10 mouse cellular contexts compared by ENCODE assay signal in genomic region chr17:55445250-55446184, GRCm38 (mm10). TPM values are rescaled to one million over a fixed set of nuclear protein-coding genes. Genes with fewer than 3 reads are reported as not detected.
DNase-seq lines count a peak whose midpoint lies in the region; ATAC-seq and TF ChIP-seq lines count a peak whose summit lies in the region.
"Had no signal": no experiment of that assay in that cellular context is flagged by ENCODE, and none has a peak within 500 bp of the region (broad histone marks: within the 10 kb centered on the region; RNA-seq: fewer than 3 reads in every experiment).

Gene St6gal2, plus strand, starts transcription at chr17:55445382.

- no peak within 1 kb of the TSS for H3K27ac ChIP-seq in heart, embryonic 13.5 days (replicated peaks)
- peak within 1 kb of the TSS; percentile 91 for H3K27ac ChIP-seq in forebrain, embryonic 13.5 days
- H3K27ac ChIP-seq in intestine, postnatal 0 days (ENCODE audit: low read depth, low read length): no peak within 1 kb of the TSS
- no peak within 1 kb of the TSS for H3K27ac ChIP-seq in liver, embryonic 14.5 days
- H3K27ac ChIP-seq: macrophage had no signal

- no peaks in the 10 kb centered on the region for H3K36me3 ChIP-seq in heart, embryonic 13.5 days
- no peaks in the 10 kb centered on the region for H3K36me3 ChIP-seq in forebrain, embryonic 13.5 days (ENCODE audit: poor library complexity, severe bottlenecking)
- no peaks in the 10 kb centered on the region for H3K36me3 ChIP-seq in intestine, postnatal 0 days (ENCODE audit: control insufficient read depth, insufficient read depth)
- H3K36me3 ChIP-seq in liver, embryonic 14.5 days (replicated peaks; ENCODE audit: control insufficient read depth, insufficient read depth, low read depth): no peaks in the 10 kb centered on the region

- DNase-seq in heart, adult 8-10 months (ENCODE audit: low spot score): no peak
- DNase-seq in adrenal gland, postnatal 14 days: peak; percentile 32
- no peak for DNase-seq in liver, embryonic 14.5 days (ENCODE audit: low read depth in 3 of 3, low spot score in 3 of 3)
- peak; percentile 64 to 65 for DNase-seq in right cerebral cortex, postnatal 36 days (ENCODE audit: low spot score in 2 of 2)
- no peak for DNase-seq in urinary bladder, postnatal 25 days (ENCODE audit: low spot score)

- peaks cover 62% of the 10 kb centered on the region for H3K27me3 ChIP-seq in heart, embryonic 13.5 days (replicated peaks)
- H3K27me3 ChIP-seq in forebrain, embryonic 13.5 days: no peaks in the 10 kb centered on the region
- H3K27me3 ChIP-seq in intestine, postnatal 0 days (replicated peaks; ENCODE audit: control insufficient read depth, insufficient read depth, low read length): peaks cover 29% of the 10 kb centered on the region
- peaks cover 21% of the 10 kb centered on the region for H3K27me3 ChIP-seq in liver, embryonic 14.5 days (ENCODE audit: control insufficient read depth, insufficient read depth, low read length)

- no peaks in the 10 kb centered on the region for H3K9me3 ChIP-seq in heart, embryonic 13.5 days
- no peaks in the 10 kb centered on the region for H3K9me3 ChIP-seq in forebrain, embryonic 13.5 days (replicated peaks)
- H3K9me3 ChIP-seq in intestine, postnatal 0 days (ENCODE audit: control insufficient read depth): no peaks in the 10 kb centered on the region
- H3K9me3 ChIP-seq in liver, embryonic 14.5 days (ENCODE audit: control insufficient read depth, low read length): no peaks in the 10 kb centered on the region

- WGBS in heart, embryonic 13.5 days: under 1% methylated on average over 84 of the region's 84 CpGs
- WGBS in forebrain, embryonic 13.5 days: under 1% methylated on average over 82 of the region's 84 CpGs
- WGBS in intestine, postnatal 0 days: under 1% methylated on average over 84 of the region's 84 CpGs
- 3% methylated on average over 82 of the region's 84 CpGs for WGBS in liver, embryonic 14.5 days (ENCODE audit: insufficient replicate concordance)

- H3K4me2 ChIP-seq in heart, embryonic 13.5 days: peak within 1 kb of the TSS; percentile 94
- peak within 1 kb of the TSS; percentile 76 for H3K4me2 ChIP-seq in forebrain, embryonic 13.5 days
- H3K4me2 ChIP-seq in intestine, postnatal 0 days (replicated peaks; ENCODE audit: low read depth): peak within 1 kb of the TSS; percentile 69
- peak within 1 kb of the TSS; percentile 38 for H3K4me2 ChIP-seq in liver, embryonic 14.5 days (ENCODE audit: low read depth)

- peaks cover 12% of the 10 kb centered on the region; the same call in 1 of the 2 replicates for H3K4me1 ChIP-seq in heart, embryonic 13.5 days
- peaks cover 21% of the 10 kb centered on the region for H3K4me1 ChIP-seq in forebrain, embryonic 13.5 days
- no peaks in the 10 kb centered on the region for H3K4me1 ChIP-seq in intestine, postnatal 0 days (replicated peaks; ENCODE audit: control insufficient read depth, insufficient read depth, low read length)
- no peaks in the 10 kb centered on the region for H3K4me1 ChIP-seq in liver, embryonic 14.5 days (replicated peaks; ENCODE audit: control insufficient read depth in 2 of 2, insufficient read depth in 2 of 2, low read length in 1 of 2)

- H3K9ac ChIP-seq in heart, embryonic 13.5 days: peak within 1 kb of the TSS; percentile 68
- H3K9ac ChIP-seq in forebrain, embryonic 13.5 days: peak within 1 kb of the TSS; percentile 89
- no peak within 1 kb of the TSS for H3K9ac ChIP-seq in intestine, postnatal 0 days (ENCODE audit: low read depth, low read length)
- no peak within 1 kb of the TSS for H3K9ac ChIP-seq in liver, embryonic 14.5 days (replicated peaks)

- no peak for TF ChIP-seq EP300 in liver, embryonic 14.5 days (IDR thresholded peaks at IDR 0.05; ENCODE audit: low read depth)

- TF ChIP-seq CTCF in intestine, postnatal 0 days (IDR thresholded peaks at IDR 0.05; ENCODE audit: low read depth): peak; percentile 6; the same call in 1 of the 2 replicates
- TF ChIP-seq CTCF in liver, embryonic 14.5 days (IDR thresholded peaks at IDR 0.05; ENCODE audit: low read depth): no peak

- peak within 1 kb of the TSS; percentile 61 for H3K4me3 ChIP-seq in heart, embryonic 13.5 days
- H3K4me3 ChIP-seq in forebrain, embryonic 13.5 days: peak within 1 kb of the TSS; percentile 69
- H3K4me3 ChIP-seq in intestine, postnatal 0 days (ENCODE audit: low read depth, low read length): peak within 1 kb of the TSS; percentile 38
- 0 out of 4 replicates have a peak within 1 kb of the TSS, but pooled peaks have one; percentile 1 to 6 for H3K4me3 ChIP-seq in liver, embryonic 14.5 days (ENCODE audit: insufficient read depth in 1 of 2, low read depth in 2 of 2, low read length in 2 of 2)

- ATAC-seq in heart, embryonic 13.5 days (ENCODE audit: extremely low read depth, insufficient number of reproducible peaks, low FRiP score, low TSS enrichment): no peak
- ATAC-seq in forebrain, embryonic 13.5 days: peak; percentile 94
- ATAC-seq in intestine, postnatal 0 days: no peak
- ATAC-seq in liver, embryonic 14.5 days (ENCODE audit: insufficient read depth): no peak

RNA-seq across cellular contexts. Expression of gene St6gal2, which starts in this region (rescaled TPM):
- polyA plus RNA-seq in heart, embryonic 13.5 days (2015; fragmentation: Nextera tagmentation; extraction: Ambion mirVana): 0.20 and 0.29 TPM in 2 replicates
- not detected for total RNA-seq in heart, adult 8-10 months (2022)
- 0.30 and 0.64 TPM in 2 replicates for total RNA-seq in adrenal gland, postnatal 14 days (2021)
- polyA plus RNA-seq in forebrain, embryonic 13.5 days (2015; fragmentation: Nextera tagmentation; extraction: Ambion mirVana): 10.0 and 11.8 TPM in 2 replicates
- 0.56 and 0.60 TPM in 2 replicates for polyA plus RNA-seq in intestine, postnatal 0 days (2015; fragmentation: Nextera tagmentation; extraction: Ambion mirVana)
- under 0.01 and 0.03 TPM in 2 replicates for polyA plus RNA-seq in liver, embryonic 14.5 days (2012; rRNA removed)
- not detected in 2 replicates for polyA plus RNA-seq in liver, embryonic 14.5 days (2014; fragmentation: Nextera tagmentation; extraction: Ambion mirVana)
- total RNA-seq: MEL had no signal
- polyA plus RNA-seq: macrophage had no signal

Comparison
In these comparisons a context has a peak if more than half of its experiments do, and no peak if none do; other contexts are left out.
1. Peak in DNase-seq in adrenal gland, postnatal 14 days; RNA of the gene not detected or under 1 TPM.
2. H3K4me2 ChIP-seq: peak in every context shown above with its lines; median percentile 94 in heart, embryonic 13.5 days; 76 in forebrain, embryonic 13.5 days; 69 in intestine, postnatal 0 days; 38 in liver, embryonic 14.5 days.
3. H3K4me3 ChIP-seq: peak in every context shown above with its lines; median percentile 69 in forebrain, embryonic 13.5 days; 61 in heart, embryonic 13.5 days; 38 in intestine, postnatal 0 days; 4 in liver, embryonic 14.5 days.
4. H3K9ac ChIP-seq: peak in heart, embryonic 13.5 days (single experiment) and forebrain, embryonic 13.5 days (single experiment); none in intestine, postnatal 0 days (single experiment) and liver, embryonic 14.5 days (single experiment).
5. DNase-seq: peak in right cerebral cortex, postnatal 36 days (2 of 2); none in heart, adult 8-10 months (single experiment), liver, embryonic 14.5 days (0 of 3) and urinary bladder, postnatal 25 days (single experiment).